Mouse (Mus musculus): ENCODE measurements around the gene Tm6sf1. TPM values are rescaled to one million over a fixed set of nuclear protein-coding genes. Genes with fewer than 3 reads are reported as not detected.

The Tm6sf1 gene
- total and polyA plus RNA-seq, 3 experiments = 0.35 to 8.6 TPM; not detected in 1

DNA sequence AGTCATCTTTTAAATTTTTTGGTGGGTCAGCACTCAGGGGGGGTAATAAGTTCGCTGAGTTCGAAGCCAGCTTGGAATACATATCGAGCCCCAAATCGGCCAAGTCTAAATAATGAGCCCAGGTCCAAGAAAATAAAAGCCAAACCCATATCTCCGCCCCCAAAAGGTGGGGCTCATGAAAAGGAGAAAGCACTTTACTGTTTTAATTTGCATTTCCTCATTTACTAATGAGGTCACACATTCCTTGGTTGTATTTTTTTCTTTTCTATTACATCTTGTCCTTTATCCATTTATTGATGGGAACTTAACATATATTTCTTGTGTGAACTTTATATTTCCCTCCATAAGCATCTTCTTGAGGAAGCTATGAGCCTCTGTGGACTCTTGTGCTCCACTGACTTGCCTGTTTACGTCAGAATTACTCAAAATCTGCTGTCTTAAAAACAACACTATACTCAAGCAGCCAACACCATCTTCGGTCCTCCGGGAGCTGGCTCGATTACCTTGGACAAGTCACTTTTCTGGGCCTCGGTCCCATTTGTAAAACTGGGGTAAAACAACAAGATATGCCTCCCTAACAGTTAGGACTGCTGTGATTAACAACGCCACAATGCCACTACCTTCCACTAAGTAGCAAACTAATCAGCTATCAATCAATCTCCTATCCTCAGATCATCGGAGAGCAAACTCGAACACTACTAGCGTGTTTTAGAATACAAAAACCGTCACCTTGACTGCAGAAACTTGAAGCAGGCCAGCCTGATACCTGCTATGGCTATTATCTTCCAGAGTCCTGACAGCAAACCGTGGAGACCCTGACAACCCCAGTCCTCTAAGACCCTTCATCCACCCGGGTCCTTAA, 30.8 kb upstream of the Tm6sf1 start:
- Histone ChIP-seq H3K36me3 (ENCODE audit: control insufficient read depth in 1 of 2, insufficient read depth in 2 of 2, low read length in 2 of 2) (peaks cover under 1 to 17% of the 10 kb centered on the region in 2 experiments; a peak in 2 of 4 replicates), H3K4me3 (ENCODE audit: control insufficient read depth in 1 of 2, insufficient read depth in 1 of 2, low read depth in 2 of 2, low read length in 2 of 2) (peak overlapping the region; percentile 85 to 94), H3K9ac (ENCODE audit: control insufficient read depth, low read depth, low read length, poor library complexity, severe bottlenecking) (peak overlapping the region; percentile 94), H3K9me3 (replicated peaks; ENCODE audit: insufficient read depth, low read length) (no peaks in the 10 kb centered on the region), H3K27ac (ENCODE audit: control insufficient read depth, low read depth, low read length) (peak overlapping the region; percentile 44), H3K4me1 (ENCODE audit: control insufficient read depth in 1 of 2, insufficient read depth in 2 of 2, low read length in 2 of 2) (peaks cover 0 to 18% of the 10 kb centered on the region in 2 experiments), H3K79me2 (ENCODE audit: control insufficient read depth, insufficient read depth, low read length, poor library complexity) (peaks cover 47% of the 10 kb centered on the region), H3K27me3 (ENCODE audit: control insufficient read depth in 1 of 2, insufficient read depth in 2 of 2, low read length in 2 of 2) (no peaks in the 10 kb centered on the region; a peak in 1 of 4 replicates)
- peak; percentile 77 for DNase-seq (ENCODE audit: low read depth, low spot score)
- no peak for TF ChIP-seq ZC3H11A (IDR thresholded peaks at IDR 0.05; ENCODE audit: low read depth, low read length)
- TF ChIP-seq ZNF384 (IDR thresholded peaks at IDR 0.05; ENCODE audit: low read depth, low read length) = peak; percentile 27; the same call in 1 of the 2 replicates
- no peak for TF ChIP-seq HCFC1 (IDR thresholded peaks at IDR 0.05; ENCODE audit: low read depth, low read length)
- TF ChIP-seq E2F4 (IDR thresholded peaks at IDR 0.05; ENCODE audit: borderline replicate concordance, low read depth, low read length) = no peak
- TF ChIP-seq EP300 (IDR thresholded peaks at IDR 0.05; ENCODE audit: low read depth in 1 of 2, low read length in 2 of 2) = peak in 1 of 2 experiments; percentile 8; a peak in 1 of 4 replicates
- no peak for TF ChIP-seq ZKSCAN1 (IDR thresholded peaks at IDR 0.05; ENCODE audit: low read depth, low read length)
- no peak; the same call in 1 of the 2 replicates for TF ChIP-seq MAX (IDR thresholded peaks at IDR 0.05; ENCODE audit: low read length)
- no peak for TF ChIP-seq KAT2A (conservative IDR thresholded peaks at IDR 0.05; ENCODE audit: low read depth, low read length)
- TF ChIP-seq RCOR1 (IDR thresholded peaks at IDR 0.05; ENCODE audit: low read depth, low read length) = no peak
- no peak for TF ChIP-seq MYB (IDR thresholded peaks at IDR 0.05; ENCODE audit: low read depth, low read length)
- no peak for TF ChIP-seq UBTF (IDR thresholded peaks at IDR 0.05; ENCODE audit: borderline replicate concordance, insufficient read depth, low read depth, low read length)
- TF ChIP-seq GABPA (IDR thresholded peaks at IDR 0.05; ENCODE audit: low read depth, low read length) = no peak
- no peak for TF ChIP-seq USF1 (IDR thresholded peaks at IDR 0.05; ENCODE audit: low read depth, low read length)
- TF ChIP-seq MEF2A (IDR thresholded peaks at IDR 0.05; ENCODE audit: extremely low read depth, insufficient replicate concordance, low read depth, low read length, poor library complexity, severe bottlenecking) = no peak
- 0 out of 2 replicates have a peak, but pooled peaks have one; percentile 34 for TF ChIP-seq ELF1 (IDR thresholded peaks at IDR 0.05; ENCODE audit: low read depth, low read length)
- no peak for TF ChIP-seq POLR2A (IDR thresholded peaks at IDR 0.05; ENCODE audit: control insufficient read depth in 1 of 2, insufficient read depth in 1 of 2, low read depth in 1 of 2, low read length in 2 of 2, poor library complexity in 1 of 2)
- TF ChIP-seq ZMIZ1 (IDR thresholded peaks at IDR 0.05; ENCODE audit: low read depth, low read length) = no peak
- no peak for TF ChIP-seq NRF1 (IDR thresholded peaks at IDR 0.05; ENCODE audit: insufficient read depth, low read depth, low read length, poor library complexity, severe bottlenecking)
- peak; percentile 10; the same call in 1 of the 2 replicates for TF ChIP-seq MXI1 (IDR thresholded peaks at IDR 0.05; ENCODE audit: low read depth, low read length)
- 0 out of 2 replicates have a peak, but pooled peaks have one; percentile 6 for TF ChIP-seq MYC (IDR thresholded peaks at IDR 0.05; ENCODE audit: low read depth, low read length)
- no peak for TF ChIP-seq BHLHE40 (IDR thresholded peaks at IDR 0.05; ENCODE audit: borderline replicate concordance, low read depth, low read length)
- TF ChIP-seq POLR2AphosphoS5 (IDR thresholded peaks at IDR 0.05; ENCODE audit: borderline replicate concordance, low read depth, low read length) = no peak
- TF ChIP-seq TAL1 (IDR thresholded peaks at IDR 0.05; ENCODE audit: low read length) = no peak
- TF ChIP-seq CHD2 (IDR thresholded peaks at IDR 0.05; ENCODE audit: low read length) = no peak
- TF ChIP-seq CTCF (IDR thresholded peaks at IDR 0.05 in 2 of 3, conservative IDR thresholded peaks at IDR 0.05 in 1 of 3; ENCODE audit: control insufficient read depth in 1 of 3, insufficient read depth in 1 of 3, low read depth in 2 of 3, low read length in 3 of 3, poor library complexity in 1 of 3, severe bottlenecking in 1 of 3) = no peak
- TF ChIP-seq SIN3A (IDR thresholded peaks at IDR 0.05; ENCODE audit: low read length) = peak; percentile 63; the same call in 1 of the 2 replicates
- no peak for TF ChIP-seq JUND (IDR thresholded peaks at IDR 0.05; ENCODE audit: low read depth, low read length)
- TF ChIP-seq MAZ (IDR thresholded peaks at IDR 0.05; ENCODE audit: low read depth, low read length) = no peak
- 0 out of 2 replicates have a peak, but pooled peaks have one; percentile 17 for TF ChIP-seq TBP (IDR thresholded peaks at IDR 0.05; ENCODE audit: low read depth, low read length)
- TF ChIP-seq NELFE (IDR thresholded peaks at IDR 0.05; ENCODE audit: low read depth, low read length) = no peak; the same call in 1 of the 2 replicates
- TF ChIP-seq SMC3 (IDR thresholded peaks at IDR 0.05; ENCODE audit: low read depth, low read length) = no peak
- TF ChIP-seq POLR2AphosphoS2 (IDR thresholded peaks at IDR 0.05; ENCODE audit: low read length) = no peak
- no peak for TF ChIP-seq CHD1 (IDR thresholded peaks at IDR 0.05; ENCODE audit: low read depth, low read length)
- TF ChIP-seq RAD21 (IDR thresholded peaks at IDR 0.05; ENCODE audit: low read depth, low read length) = no peak
- TF ChIP-seq ETS1 (IDR thresholded peaks at IDR 0.05; ENCODE audit: low read depth, low read length) = no peak
